Mouse (Mus musculus) liver, embryonic 16.5 days (tissue): ENCODE results near the gene Ncln. TPM values are rescaled to one million over a fixed set of nuclear protein-coding genes. Genes with fewer than 3 reads are reported as not detected.

Source experiments
- ATAC-seq: fragments of 200-750 bp; cut with Nextera tagmentation; 2 replicates; pipeline ENCODE4 v1.8.0; 2017; ENCODE audit warnings: low read depth, mild to moderate bottlenecking, moderate number of reproducible peaks, moderate library complexity
- H3K27ac ChIP-seq: fragments of 300-500 bp; sonication (generic); 2 replicates; pipeline ENCODE4 v1.5.1; 2014; ENCODE audit warnings: mild to moderate bottlenecking, low read length
- H3K27me3 ChIP-seq: fragments of 300-500 bp; sonication (generic); 2 replicates; pipeline ENCODE4 v1.6.1; 2014; ENCODE audit warnings: low read depth, low read length, mixed read lengths; ENCODE audit not compliant: control insufficient read depth, insufficient read depth
- H3K36me3 ChIP-seq: fragments of 300-500 bp; sonication (generic); 2 replicates; pipeline ENCODE4 v1.6.1; 2014; ENCODE audit warnings: mild to moderate bottlenecking; ENCODE audit not compliant: control insufficient read depth, insufficient read depth
- H3K4me1 ChIP-seq: fragments of 300-500 bp; sonication (generic); 2 replicates; pipeline ENCODE4 v1.6.1; 2014; ENCODE audit warnings: low read depth, low read length, mixed read lengths; ENCODE audit not compliant: control insufficient read depth
- H3K4me2 ChIP-seq: fragments of 300-500 bp; sonication (generic); 2 replicates; pipeline ENCODE4 v1.6.1; 2014; ENCODE audit warnings: low read depth, low read length, mixed read lengths
- H3K4me3 ChIP-seq: fragments of 300-500 bp; sonication (generic); 2 replicates; pipeline ENCODE4 v1.5.1; 2014; ENCODE audit warnings: low read depth, mild to moderate bottlenecking, low read length
- H3K9ac ChIP-seq: fragments of 300-500 bp; sonication (generic); 2 replicates; pipeline ENCODE4 v1.6.1; 2014; ENCODE audit warnings: low read depth, low read length
- H3K9me3 ChIP-seq: fragments of 300-500 bp; sonication (generic); replicated peaks from 2 replicates; pipeline ENCODE4 v1.6.1; 2016; ENCODE audit warnings: low read length; ENCODE audit not compliant: control insufficient read depth
- WGBS: fragments of 180-500 bp; shearing (Covaris S2); extraction: QIAGEN DNeasy Blood & Tissue Kit; methylation state at CpG from one replicate; pipeline ENCODE4 v1.1.7; 2014; ENCODE audit not compliant: insufficient replicate concordance; 5-methylcytosine and 5-hydroxymethylcytosine counted together
- polyA plus RNA-seq: library from polyadenylated mRNA; unstranded; fragments of >200 nt; fragmentation: Nextera tagmentation; extraction: Ambion mirVana; gene quantifications from 2 replicates; pipeline ENCODE4 v1.2.1, GENCODE M21; 2015

The Ncln gene
- polyA plus RNA-seq, 1 experiment from 2014 or later, result 47.1 TPM

DNA sequence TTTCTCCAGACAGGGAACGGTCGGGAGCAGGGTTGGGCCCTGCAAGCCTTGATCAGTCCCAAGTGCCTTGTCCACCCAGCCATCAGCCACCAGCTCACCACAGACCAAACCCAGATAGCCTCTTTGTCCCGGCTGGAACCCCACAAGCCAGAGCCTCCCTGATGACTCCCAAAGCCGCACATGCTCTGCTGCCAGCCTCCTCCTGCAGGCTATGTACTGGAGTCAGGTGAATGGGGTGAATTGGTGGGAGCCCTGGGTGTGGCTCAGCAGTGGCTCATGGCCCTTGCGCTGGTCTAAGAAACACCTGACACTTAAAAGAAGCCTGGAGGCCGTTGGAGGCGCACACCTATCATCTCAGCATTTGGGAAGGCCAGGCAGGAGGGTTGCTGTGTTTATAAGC, 33.3 kb downstream of the Ncln start:
- Histone ChIP-seq H3K27ac (no peak overlapping the region), H3K4me3 (no peak overlapping the region), H3K4me2 (no peak overlapping the region), H3K9me3 (no peaks in the 10 kb centered on the region), H3K4me1 (peaks cover 15% of the 10 kb centered on the region), H3K36me3 (no peaks in the 10 kb centered on the region), H3K27me3 (peaks cover 78% of the 10 kb centered on the region), H3K9ac (no peak overlapping the region)
- WGBS, result 68% methylated on average over 7 of the region's 7 CpGs
- no peak for ATAC-seq

DNA sequence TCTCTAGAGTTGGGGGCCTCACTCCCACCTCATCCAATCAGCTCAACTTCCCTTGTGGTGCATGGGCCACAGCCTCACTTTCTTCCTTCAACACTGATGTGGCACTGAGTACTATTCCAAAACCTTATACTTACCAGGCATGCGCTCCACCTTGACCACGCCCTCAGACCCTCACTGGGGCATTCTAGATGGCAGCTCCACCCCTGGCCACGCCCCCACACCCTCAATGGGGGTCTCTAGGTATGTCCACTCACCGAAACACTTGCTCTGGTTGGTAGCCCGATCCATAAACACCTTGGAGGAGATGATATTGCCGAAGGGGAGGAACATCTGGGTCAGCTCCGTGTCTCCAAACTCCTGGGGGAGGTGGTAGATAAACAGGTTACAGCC, 33.8 kb downstream of the Ncln start:
- no peak for ATAC-seq
- H3K9ac ChIP-seq, result no peak overlapping the region
- no peak overlapping the region for H3K4me3 ChIP-seq
- H3K36me3 ChIP-seq, result no peaks in the 10 kb centered on the region
- WGBS, result 34% methylated on average over 7 of the region's 7 CpGs
- H3K4me1 ChIP-seq, result peaks cover 15% of the 10 kb centered on the region
- no peak overlapping the region for H3K4me2 ChIP-seq
- peaks cover 83% of the 10 kb centered on the region for H3K27me3 ChIP-seq
- no peaks in the 10 kb centered on the region for H3K9me3 ChIP-seq
- no peak overlapping the region for H3K27ac ChIP-seq

DNA sequence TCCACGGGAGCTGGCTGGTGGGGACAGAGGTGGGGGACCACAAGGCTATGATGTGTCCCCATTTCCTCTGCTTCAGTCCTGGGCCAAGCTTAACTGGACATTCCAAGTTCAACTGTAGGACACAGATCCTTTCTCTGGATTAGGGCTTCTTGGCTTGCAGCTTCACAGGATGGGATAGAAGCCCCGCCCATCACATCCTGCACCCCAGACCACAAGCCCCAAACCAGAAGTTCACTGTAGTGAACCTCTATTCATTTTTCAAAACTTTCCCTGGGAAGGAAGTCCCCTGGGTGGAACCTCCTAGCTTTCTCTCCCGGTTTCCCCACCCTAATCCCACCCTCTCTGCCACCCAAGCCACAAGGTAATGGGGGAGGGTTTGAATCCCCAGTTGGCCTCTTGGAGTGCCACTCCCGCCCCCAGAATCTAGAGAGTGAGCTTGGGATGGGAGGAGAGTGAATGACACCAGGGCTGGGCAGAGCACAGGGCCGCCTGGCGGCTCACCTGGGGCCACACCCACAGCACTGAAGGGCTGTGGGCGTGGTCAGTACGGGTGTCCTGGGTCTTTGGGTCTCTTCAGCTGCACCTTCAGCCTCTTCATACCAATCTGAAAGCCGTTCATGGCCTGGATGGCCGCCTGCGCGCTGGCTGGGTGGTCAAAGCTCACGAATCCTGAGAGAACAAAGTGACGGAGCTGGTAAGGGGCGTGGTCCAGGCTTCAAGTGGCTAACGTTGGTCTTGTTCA, 34.3 kb downstream of the Ncln start:
- WGBS, result 4% methylated on average over 16 of the region's 16 CpGs
- peaks cover 15% of the 10 kb centered on the region for H3K4me1 ChIP-seq
- H3K9me3 ChIP-seq, result no peaks in the 10 kb centered on the region
- no peak for ATAC-seq
- no peak overlapping the region for H3K4me3 ChIP-seq
- H3K27me3 ChIP-seq, result peaks cover 87% of the 10 kb centered on the region
- no peaks in the 10 kb centered on the region for H3K36me3 ChIP-seq
- H3K4me2 ChIP-seq, result no peak overlapping the region
- H3K9ac ChIP-seq, result no peak overlapping the region
- H3K27ac ChIP-seq, result no peak overlapping the region

DNA sequence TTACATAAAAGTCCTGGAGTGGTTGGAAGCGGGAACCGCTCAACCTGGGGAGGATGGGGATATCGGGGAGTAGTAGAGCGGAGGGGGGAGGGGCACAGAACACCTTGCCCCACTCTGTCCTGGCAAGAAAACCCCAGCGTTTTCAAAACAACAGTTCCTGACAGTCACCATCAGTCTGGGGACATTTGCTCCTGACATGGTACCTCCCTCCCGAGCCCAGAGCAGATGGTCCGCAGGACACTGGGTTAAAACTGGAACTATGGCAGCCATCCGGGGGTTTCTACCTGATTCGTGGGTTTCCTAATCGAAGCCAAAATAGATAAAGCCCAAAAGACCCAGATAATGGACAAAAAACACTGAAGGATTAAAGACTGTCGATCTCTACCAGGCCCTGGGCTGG, 35.2 kb downstream of the Ncln start:
- no peak overlapping the region for H3K4me2 ChIP-seq
- peaks cover 89% of the 10 kb centered on the region for H3K27me3 ChIP-seq
- ATAC-seq, result no peak
- no peak overlapping the region for H3K9ac ChIP-seq
- H3K4me3 ChIP-seq, result no peak overlapping the region
- no peaks in the 10 kb centered on the region for H3K36me3 ChIP-seq
- H3K9me3 ChIP-seq, result no peaks in the 10 kb centered on the region
- H3K4me1 ChIP-seq, result peaks cover 15% of the 10 kb centered on the region
- 26% methylated on average over 11 of the region's 11 CpGs for WGBS
- no peak overlapping the region for H3K27ac ChIP-seq

DNA sequence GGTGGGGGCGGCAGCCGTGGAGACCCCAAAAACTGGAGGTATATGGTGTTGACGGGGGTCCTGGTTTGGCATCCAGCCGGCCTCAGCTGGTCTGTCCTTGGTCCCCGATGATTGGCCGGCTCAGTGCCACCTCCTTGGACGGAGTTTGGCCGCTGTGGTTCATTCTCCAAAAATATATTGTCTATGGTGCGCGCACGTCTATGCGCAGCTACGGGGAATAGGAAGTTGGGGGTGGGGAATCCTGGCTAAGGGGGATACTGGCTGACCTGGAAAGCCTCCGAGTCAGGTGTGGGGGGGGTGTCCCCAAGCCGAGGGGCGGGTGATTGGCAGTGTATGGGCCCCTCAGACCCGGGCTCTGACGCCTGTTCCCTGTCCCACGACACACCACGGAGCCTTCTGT, 35.7 kb downstream of the Ncln start:
- Histone ChIP-seq H3K27ac (no peak overlapping the region), H3K9me3 (no peaks in the 10 kb centered on the region), H3K4me3 (no peak overlapping the region), H3K9ac (no peak overlapping the region), H3K4me1 (peaks cover 15% of the 10 kb centered on the region), H3K36me3 (no peaks in the 10 kb centered on the region), H3K4me2 (no peak overlapping the region), H3K27me3 (peaks cover 90% of the 10 kb centered on the region)
- ATAC-seq, result no peak
- WGBS, result 23% methylated on average over 20 of the region's 20 CpGs

DNA sequence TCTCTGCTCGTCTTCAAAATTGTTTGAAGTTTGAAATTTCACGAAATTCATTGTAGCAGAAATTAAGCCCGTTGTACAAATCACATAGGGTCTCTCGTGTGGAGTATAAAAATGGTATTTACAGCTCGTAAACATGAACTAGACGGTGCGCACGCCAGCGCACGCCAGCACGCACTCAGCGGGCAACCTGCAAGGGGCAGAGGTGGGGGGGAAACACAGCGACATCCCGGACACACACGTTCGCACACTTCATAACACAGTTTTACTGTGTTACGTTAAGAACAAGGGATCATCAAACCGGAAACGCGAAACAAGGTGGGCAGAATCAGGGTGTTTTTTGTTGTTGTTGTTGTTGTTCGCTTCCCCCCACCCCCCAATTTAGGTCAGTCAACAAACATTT, 36.8 kb downstream of the Ncln start:
- Histone ChIP-seq H3K27ac (no peak overlapping the region), H3K4me2 (no peak overlapping the region), H3K4me1 (peaks cover 6% of the 10 kb centered on the region), H3K9ac (no peak overlapping the region), H3K27me3 (peaks cover 91% of the 10 kb centered on the region), H3K4me3 (no peak overlapping the region), H3K36me3 (no peaks in the 10 kb centered on the region), H3K9me3 (no peaks in the 10 kb centered on the region)
- ATAC-seq, result no peak
- WGBS, result 66% methylated on average over 21 of the region's 21 CpGs

DNA sequence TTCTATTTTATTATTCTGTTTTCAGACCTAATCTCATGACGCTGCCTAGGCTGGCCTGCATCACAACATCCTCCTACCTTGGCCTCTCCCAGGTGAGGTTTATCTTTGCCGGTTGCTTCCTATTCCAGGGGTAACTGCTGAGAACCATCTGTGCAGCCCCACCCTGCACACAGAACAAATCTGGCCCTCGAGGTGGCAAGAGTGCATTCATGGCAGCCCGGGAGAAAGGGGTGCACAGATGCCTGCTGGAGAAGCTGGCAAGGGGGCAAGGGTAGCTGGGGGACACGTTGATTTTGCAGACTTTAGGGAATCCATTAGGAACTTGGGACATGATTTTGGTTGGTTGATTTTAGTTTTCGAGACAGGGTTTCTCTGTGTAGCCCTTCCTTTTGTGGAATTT, 37.9 kb downstream of the Ncln start:
- no peak overlapping the region for H3K9ac ChIP-seq
- no peaks in the 10 kb centered on the region for H3K9me3 ChIP-seq
- no peak overlapping the region for H3K4me3 ChIP-seq
- peaks cover 3% of the 10 kb centered on the region for H3K4me1 ChIP-seq
- no peak overlapping the region for H3K27ac ChIP-seq
- H3K4me2 ChIP-seq, result no peak overlapping the region
- no peak for ATAC-seq
- H3K27me3 ChIP-seq, result peaks cover 91% of the 10 kb centered on the region
- WGBS, result 49% methylated on average over 6 of the region's 6 CpGs
- H3K36me3 ChIP-seq, result no peaks in the 10 kb centered on the region

DNA sequence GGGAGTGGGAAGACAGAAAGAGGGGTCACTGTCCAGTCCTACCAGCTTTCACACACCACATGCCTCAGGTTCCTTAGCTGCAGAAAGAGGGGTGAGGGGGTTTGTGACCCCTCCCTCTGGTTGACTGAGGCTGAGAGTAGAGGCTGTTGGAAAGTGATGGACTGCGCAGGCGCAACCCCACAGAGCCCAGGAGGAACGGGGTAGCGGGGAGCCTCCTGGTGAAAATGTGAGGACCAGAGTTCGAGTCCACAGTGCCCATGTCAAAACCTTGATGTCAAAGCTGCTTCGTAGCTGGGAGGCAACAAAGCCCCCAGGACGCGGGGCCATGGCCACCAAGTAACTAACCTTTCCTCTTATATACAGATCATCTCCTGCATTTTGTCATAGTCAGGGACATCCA, 38.6 kb downstream of the Ncln start:
- 79% methylated on average over 8 of the region's 8 CpGs for WGBS
- Histone ChIP-seq H3K27me3 (peaks cover 91% of the 10 kb centered on the region), H3K4me2 (no peak overlapping the region), H3K4me3 (no peak overlapping the region), H3K9me3 (no peaks in the 10 kb centered on the region), H3K36me3 (no peaks in the 10 kb centered on the region), H3K27ac (no peak overlapping the region), H3K4me1 (peaks cover 3% of the 10 kb centered on the region), H3K9ac (no peak overlapping the region)
- no peak for ATAC-seq

DNA sequence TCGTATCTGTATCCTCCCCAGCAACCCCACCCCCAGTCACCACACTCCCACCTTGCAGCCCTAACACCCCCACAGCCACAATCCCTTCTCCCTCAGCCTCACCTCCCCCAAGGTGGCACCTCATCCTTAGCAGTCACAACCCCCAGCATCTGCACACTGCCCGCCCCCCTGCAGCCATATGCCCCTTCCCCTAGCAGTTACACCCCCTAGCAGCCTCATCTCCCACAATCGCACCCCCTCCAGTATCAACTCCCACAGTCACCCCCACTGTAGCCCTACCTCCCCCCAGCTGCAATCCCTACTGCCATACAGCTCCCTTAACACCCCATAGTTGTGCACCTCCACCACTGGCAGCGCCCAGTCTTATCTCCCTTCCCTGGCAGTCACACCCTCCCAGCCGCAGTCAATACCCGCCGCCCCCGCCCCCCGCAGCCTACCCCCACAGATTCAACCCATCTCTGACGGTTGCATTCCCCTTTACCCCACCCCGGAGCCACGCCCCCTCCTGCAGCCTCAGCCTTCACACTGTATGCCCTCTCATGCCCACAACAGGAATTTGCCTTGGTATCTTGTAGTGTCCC, 39.1 kb downstream of the Ncln start:
- Histone ChIP-seq H3K27ac (no peak overlapping the region), H3K4me2 (no peak overlapping the region), H3K27me3 (peaks cover 91% of the 10 kb centered on the region), H3K9me3 (no peaks in the 10 kb centered on the region), H3K9ac (no peak overlapping the region), H3K4me1 (peaks cover 3% of the 10 kb centered on the region), H3K36me3 (no peaks in the 10 kb centered on the region), H3K4me3 (no peak overlapping the region)
- 16% methylated on average over 12 of the region's 12 CpGs for WGBS
- ATAC-seq, result no peak; the same call in 1 of the 2 replicates
